Mouse (Mus musculus) midbrain, postnatal 0 days (tissue): ENCODE measurements around the gene Ephb1. TPM values are rescaled to one million over a fixed set of nuclear protein-coding genes. Genes with fewer than 3 reads are reported as not detected.

Experiments used
- ATAC-seq: fragments of 200-750 bp; cut with Nextera tagmentation; 2 replicates; pipeline ENCODE4 v1.8.0; 2017; ENCODE audit warnings: moderate number of reproducible peaks, mild to moderate bottlenecking, moderate TSS enrichment, moderate library complexity; ENCODE audit not compliant: low FRiP score
- DNase-seq: peaks from one replicate; pipeline ENCODE4 v3.0.0-alpha.2; 2015; ENCODE audit warnings: low spot score
- H3K27ac ChIP-seq: fragments of 300-500 bp; sonication (generic); 2 replicates; pipeline ENCODE4 v1.5.1; 2014; ENCODE audit warnings: low read depth, mild to moderate bottlenecking, low read length, mixed read lengths
- H3K27me3 ChIP-seq: fragments of 300-500 bp; sonication (generic); 2 replicates; pipeline ENCODE4 v1.6.1; 2014; ENCODE audit warnings: low read length, control low read depth, mixed read lengths; ENCODE audit not compliant: insufficient read depth
- H3K36me3 ChIP-seq: fragments of 300-500 bp; sonication (generic); 2 replicates; pipeline ENCODE4 v1.6.1; 2014; ENCODE audit warnings: low read length, control low read depth, mixed read lengths; ENCODE audit not compliant: insufficient read depth
- H3K4me1 ChIP-seq: fragments of 300-500 bp; sonication (generic); 2 replicates; pipeline ENCODE4 v1.6.1; 2014; ENCODE audit warnings: mild to moderate bottlenecking, control low read depth, antibody characterized with exemption, low read length, mixed read lengths; ENCODE audit not compliant: insufficient read depth
- H3K4me2 ChIP-seq: fragments of 300-500 bp; sonication (generic); 2 replicates; pipeline ENCODE4 v1.6.1; 2014; ENCODE audit warnings: low read depth, mild to moderate bottlenecking, low read length, mixed read lengths; ENCODE audit not compliant: poor library complexity, severe bottlenecking
- H3K4me3 ChIP-seq: fragments of 300-500 bp; sonication (generic); 2 replicates; pipeline ENCODE4 v1.5.1; 2014; ENCODE audit warnings: low read depth, mild to moderate bottlenecking, low read length, moderate library complexity
- H3K9ac ChIP-seq: fragments of 300-500 bp; sonication (generic); replicated peaks from 2 replicates; pipeline ENCODE4 v1.6.1; 2014; ENCODE audit warnings: mild to moderate bottlenecking, low read length, moderate library complexity, mixed read lengths; ENCODE audit not compliant: poor library complexity, severe bottlenecking
- H3K9me3 ChIP-seq: fragments of 300-500 bp; sonication (generic); 2 replicates; pipeline ENCODE4 v1.6.1; 2016; ENCODE audit warnings: low read length, control low read depth
- CTCF ChIP-seq: IDR thresholded peaks from 2 replicates; pipeline ENCODE4 v1.5.1; 2016; ENCODE audit warnings: antibody characterized with exemption, mild to moderate bottlenecking
- WGBS: fragments of 180-500 bp; shearing (Covaris S2); extraction: QIAGEN DNeasy Blood & Tissue Kit; methylation state at CpG from one replicate; pipeline ENCODE4 v1.1.7; 2014; 5-methylcytosine and 5-hydroxymethylcytosine counted together
- polyA plus RNA-seq: library from polyadenylated mRNA; unstranded; fragments of >200 nt; fragmentation: Nextera tagmentation; extraction: Ambion mirVana; gene quantifications from 2 replicates; pipeline ENCODE4 v1.2.1, GENCODE M21; 2015
- total RNA-seq: library from RNA; depleted of rRNA; stranded (reverse); fragments of >200 nt; gene quantifications from 2 replicates; pipeline ENCODE4 v1.2.3, GENCODE M21; 2014

The Ephb1 gene
- total and polyA plus RNA-seq, 2 experiments from 2014 or later: 69.4 to 85.9 TPM

GRCm38 (mm10) chr9:102298741-102299140 is 55.8 kb downstream of the Ephb1 start:
- H3K4me2 ChIP-seq: no peak overlapping the region
- no peak for TF ChIP-seq CTCF
- H3K4me1 ChIP-seq: 0 out of 2 replicates have a peak, but pooled peaks cover under 1% of the 10 kb centered on the region
- no peaks in the 10 kb centered on the region for H3K9me3 ChIP-seq
- no peak overlapping the region for H3K4me3 ChIP-seq
- no peak overlapping the region for H3K9ac ChIP-seq
- WGBS: 57% methylated on average over 8 of the region's 8 CpGs
- no peak for ATAC-seq
- no peaks in the 10 kb centered on the region for H3K27me3 ChIP-seq
- H3K36me3 ChIP-seq: no peaks in the 10 kb centered on the region; the same call in 1 of the 2 replicates
- no peak overlapping the region for H3K27ac ChIP-seq
- DNase-seq: peak; percentile 23

- DNase-seq (peak; percentile 70), ATAC-seq (no peak)
- Histone ChIP-seq H3K9me3 (no peaks in the 10 kb centered on the region), H3K4me1 (no peaks in the 10 kb centered on the region), H3K27me3 (no peaks in the 10 kb centered on the region), H3K27ac (no peak overlapping the region), H3K4me2 (no peak overlapping the region), H3K9ac (no peak overlapping the region), H3K36me3 (no peaks in the 10 kb centered on the region; the same call in 1 of the 2 replicates), H3K4me3 (no peak overlapping the region)
- 61% methylated on average over 5 of the region's 5 CpGs for WGBS
- no peak for TF ChIP-seq CTCF
Measured at GRCm38 (mm10) chr9:102297986-102298385, 56.5 kb downstream of the Ephb1 start.

- Histone ChIP-seq H3K4me1 (no peaks in the 10 kb centered on the region), H3K9ac (no peak overlapping the region), H3K27ac (no peak overlapping the region), H3K4me3 (no peak overlapping the region), H3K4me2 (no peak overlapping the region), H3K27me3 (no peaks in the 10 kb centered on the region), H3K36me3 (no peaks in the 10 kb centered on the region; the same call in 1 of the 2 replicates), H3K9me3 (no peaks in the 10 kb centered on the region)
- 68% methylated on average over 3 of the region's 3 CpGs for WGBS
- ATAC-seq (no peak), DNase-seq (no peak)
- TF ChIP-seq CTCF: no peak
Measured at GRCm38 (mm10) chr9:102297176-102297575, 57.3 kb downstream of the Ephb1 start.

GRCm38 (mm10) chr9:102293605-102294004 is 60.9 kb downstream of the Ephb1 start:
- DNase-seq: no peak
- Histone ChIP-seq H3K9me3 (no peaks in the 10 kb centered on the region), H3K4me2 (no peak overlapping the region), H3K27me3 (no peaks in the 10 kb centered on the region), H3K9ac (no peak overlapping the region), H3K36me3 (no peaks in the 10 kb centered on the region), H3K27ac (no peak overlapping the region), H3K4me3 (no peak overlapping the region), H3K4me1 (no peaks in the 10 kb centered on the region; the same call in 1 of the 2 replicates)
- no peak for TF ChIP-seq CTCF
- no peak for ATAC-seq
- 95% methylated on average over 3 of the region's 3 CpGs for WGBS

- H3K27me3 ChIP-seq: no peaks in the 10 kb centered on the region
- no peak overlapping the region for H3K9ac ChIP-seq
- DNase-seq (no peak), ATAC-seq (no peak)
- TF ChIP-seq CTCF: no peak
- H3K36me3 ChIP-seq: no peaks in the 10 kb centered on the region
- H3K27ac ChIP-seq: no peak overlapping the region
- H3K4me3 ChIP-seq: no peak overlapping the region
- peaks cover 4% of the 10 kb centered on the region; the same call in 1 of the 2 replicates for H3K4me1 ChIP-seq
- no peaks in the 10 kb centered on the region for H3K9me3 ChIP-seq
- H3K4me2 ChIP-seq: no peak overlapping the region
- 76% methylated on average over 3 of the region's 3 CpGs for whole genome bisulfite sequencing
Measured at GRCm38 (mm10) chr9:102291230-102291629, 63.3 kb downstream of the Ephb1 start.

- Histone ChIP-seq H3K36me3 (no peaks in the 10 kb centered on the region), H3K4me2 (no peak overlapping the region), H3K9ac (no peak overlapping the region), H3K9me3 (no peaks in the 10 kb centered on the region), H3K27ac (no peak overlapping the region), H3K4me1 (peaks cover 4% of the 10 kb centered on the region; the same call in 1 of the 2 replicates), H3K27me3 (no peaks in the 10 kb centered on the region), H3K4me3 (no peak overlapping the region)
- DNase-seq: peak; percentile 21
- 82% methylated on average over 3 of the region's 3 CpGs for WGBS
- TF ChIP-seq CTCF: no peak
- ATAC-seq: no peak
Measured at GRCm38 (mm10) chr9:102288356-102288755, 66.1 kb downstream of the Ephb1 start.
